Mouse (Mus musculus): ENCODE data around the gene Mt2.
A peak's percentile ranks its signal among the peaks of the same experiment; 100 is the strongest.
"Not testable (repeated sequence)": the region's sequence is repeated elsewhere in the genome, so short reads cannot be mapped to it uniquely, and the experiment has no call there.

The Mt2 gene

GRCm38 (mm10) chr8:94172075-94172808, at the start of gene Mt2:
TSS of gene Mt2 (plus strand) at chr8:94172664.
- peak; percentile 84 for DNase-seq (ENCODE audit: low spot score)

- DNase-seq (ENCODE audit: low spot score) = no peak
These were observed 49.6 kb upstream of the Mt2 start for GRCm38 (mm10) chr8:94122711-94123468.

- DNase-seq (ENCODE audit: low spot score) = no peak
These were observed 44.8 kb upstream of the Mt2 start for GRCm38 (mm10) chr8:94127711-94128110.

- DNase-seq (ENCODE audit: low spot score) = no peak
These were observed 43.2 kb upstream of the Mt2 start for GRCm38 (mm10) chr8:94129133-94129789.

- no peak for DNase-seq (ENCODE audit: low spot score)
These were observed 42.3 kb upstream of the Mt2 start for GRCm38 (mm10) chr8:94130126-94130525.

- DNase-seq (ENCODE audit: low spot score) = no peak
These were observed 40.4 kb upstream of the Mt2 start for GRCm38 (mm10) chr8:94132096-94132495.

- DNase-seq (ENCODE audit: low spot score) = not testable (repeated sequence)
These were observed 37.9 kb upstream of the Mt2 start for GRCm38 (mm10) chr8:94134601-94135000.

GRCm38 (mm10) chr8:94135556-94135955, 36.9 kb upstream of the Mt2 start:
- no peak for DNase-seq (ENCODE audit: low spot score)

GRCm38 (mm10) chr8:94136192-94136591, 36.3 kb upstream of the Mt2 start:
- no peak for DNase-seq (ENCODE audit: low spot score)

GRCm38 (mm10) chr8:94136933-94137332, 35.5 kb upstream of the Mt2 start, which contains the start of gene Mt4:
TSS of gene Mt4 (plus strand) at chr8:94137197.
- no peak for DNase-seq (ENCODE audit: low spot score)

- DNase-seq (ENCODE audit: low spot score) = no peak
These were observed 32.1 kb upstream of the Mt2 start for GRCm38 (mm10) chr8:94140266-94140795.

- DNase-seq (ENCODE audit: low spot score) = no peak
These were observed 24.2 kb upstream of the Mt2 start for GRCm38 (mm10) chr8:94148236-94148635.

- no peak for DNase-seq (ENCODE audit: low spot score)
These were observed 21.5 kb upstream of the Mt2 start for GRCm38 (mm10) chr8:94150925-94151324.

GRCm38 (mm10) chr8:94152513-94153300, 19.8 kb upstream of the Mt2 start, which contains the start of gene Mt3:
TSS of gene Mt3 (plus strand) at chr8:94152607.
- DNase-seq (ENCODE audit: low spot score) = peak; percentile 33

- no peak for DNase-seq (ENCODE audit: low spot score)
These were observed 19.0 kb upstream of the Mt2 start for GRCm38 (mm10) chr8:94153451-94153850.

- no peak for DNase-seq (ENCODE audit: low spot score)
These were observed 17.9 kb upstream of the Mt2 start for GRCm38 (mm10) chr8:94154537-94154936.

GRCm38 (mm10) chr8:94156092-94156491, 16.4 kb upstream of the Mt2 start:
- DNase-seq (ENCODE audit: low spot score) = no peak

GRCm38 (mm10) chr8:94165772-94166171, 6.7 kb upstream of the Mt2 start:
- not testable (repeated sequence) for DNase-seq (ENCODE audit: low spot score)

- DNase-seq (ENCODE audit: low spot score) = peak; percentile 88
These were observed 5.2 kb upstream of the Mt2 start for GRCm38 (mm10) chr8:94167244-94167643.

- no peak for DNase-seq (ENCODE audit: low spot score)
These were observed 2.9 kb upstream of the Mt2 start for GRCm38 (mm10) chr8:94169547-94169946.

GRCm38 (mm10) chr8:94171321-94171755, 1.1 kb upstream of the Mt2 start:
- DNase-seq (ENCODE audit: low spot score) = peak; percentile 44
